Mouse (Mus musculus) telencephalon, adult 2 months (tissue): ENCODE data around the gene Snx29.

Experiments
- DNase-seq: peaks from one replicate; pipeline ENCODE4 v3.0.0-alpha.2; 2011; ENCODE audit warnings: low read depth, low spot score

The Snx29 gene

DNA sequence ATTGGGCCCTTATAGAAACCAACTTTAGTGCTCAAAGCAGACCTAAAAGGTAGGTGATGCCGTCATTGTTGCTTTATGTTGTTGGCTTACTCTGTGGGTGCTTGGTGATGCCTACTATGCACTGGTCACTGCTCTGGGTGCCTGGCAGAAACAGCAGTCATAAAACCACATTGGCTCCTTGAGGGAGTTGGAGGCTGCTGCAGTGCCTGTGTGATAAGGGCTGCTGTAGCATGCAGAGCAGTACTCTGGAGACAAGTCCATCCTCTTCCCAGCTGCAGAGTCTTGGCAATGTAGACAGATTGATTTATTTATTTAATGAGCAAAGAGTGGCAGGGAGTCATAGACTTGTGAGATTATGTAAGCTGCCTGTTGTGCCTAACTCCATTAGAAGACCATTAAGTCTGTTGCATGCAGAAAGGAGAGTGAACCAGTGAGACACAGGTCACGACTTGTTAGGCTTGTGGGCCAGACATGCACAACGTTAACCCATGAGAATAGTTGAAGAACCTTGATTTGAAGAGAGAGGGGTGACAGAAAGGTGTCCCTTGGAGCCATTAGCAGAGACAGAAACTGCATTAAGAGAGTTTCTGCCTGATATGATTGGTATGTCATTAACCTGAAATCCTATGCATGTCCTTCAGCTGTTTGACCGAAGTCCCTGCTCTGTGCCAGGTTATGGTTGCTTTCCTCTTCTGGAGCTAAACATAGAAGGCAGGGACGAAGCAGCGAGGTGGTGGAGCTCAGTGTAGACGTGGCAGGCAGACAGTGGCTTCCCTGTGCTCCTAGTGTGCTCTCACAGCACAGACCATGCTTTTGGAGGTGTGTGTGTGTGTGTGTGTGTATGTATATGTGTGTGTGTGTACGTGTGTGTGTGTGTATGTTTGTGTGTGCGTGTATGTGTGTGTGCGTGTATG is 267.3 kb downstream of the Snx29 start:
- no peak for DNase-seq

- DNase-seq, result no peak
Observed at GRCm38 (mm10) chr16:11596599-11596998, 273.9 kb downstream of the Snx29 start.

DNA sequence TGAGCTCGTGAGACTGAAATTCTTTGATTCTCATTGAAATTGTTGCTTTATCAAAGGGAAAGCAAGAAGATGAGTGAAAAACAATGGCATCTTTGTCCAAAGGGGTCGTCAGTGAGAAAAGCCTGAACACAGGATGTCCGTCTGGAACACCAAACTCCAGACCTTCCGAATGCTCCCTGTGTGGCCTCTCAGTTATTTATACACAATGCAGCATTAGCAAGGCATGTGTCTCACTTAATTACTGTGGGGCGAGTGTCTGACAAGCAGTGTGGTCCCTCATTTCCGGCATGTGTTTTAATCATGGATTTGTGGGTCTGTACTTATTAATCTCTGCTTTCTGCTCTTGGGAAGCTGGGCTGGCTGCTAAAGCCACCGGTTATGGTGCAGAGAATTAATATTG is 275.1 kb downstream of the Snx29 start:
- no peak for DNase-seq

DNA sequence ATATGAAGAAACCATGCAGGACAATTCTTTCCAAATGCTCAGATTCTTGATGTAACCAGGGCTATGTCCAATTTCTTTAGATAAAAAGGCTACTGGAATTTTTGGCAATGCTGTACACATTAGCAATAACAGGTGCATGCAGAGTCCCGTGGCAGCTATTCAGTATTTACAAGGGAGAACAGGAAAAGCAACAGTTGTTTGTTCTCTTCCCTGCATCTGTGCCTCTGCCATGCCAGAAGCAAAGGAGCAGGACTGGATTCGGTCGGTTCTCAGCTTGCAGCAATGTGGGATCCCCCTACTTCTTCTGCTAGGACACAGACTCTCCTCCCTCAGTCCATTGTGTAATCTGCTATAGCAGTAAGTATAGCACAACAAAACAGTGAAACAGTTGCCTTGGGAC is 276.8 kb downstream of the Snx29 start:
- no peak for DNase-seq

GRCm38 (mm10) chr16:11601336-11602082 is 278.8 kb downstream of the Snx29 start:
- no peak for DNase-seq

DNA sequence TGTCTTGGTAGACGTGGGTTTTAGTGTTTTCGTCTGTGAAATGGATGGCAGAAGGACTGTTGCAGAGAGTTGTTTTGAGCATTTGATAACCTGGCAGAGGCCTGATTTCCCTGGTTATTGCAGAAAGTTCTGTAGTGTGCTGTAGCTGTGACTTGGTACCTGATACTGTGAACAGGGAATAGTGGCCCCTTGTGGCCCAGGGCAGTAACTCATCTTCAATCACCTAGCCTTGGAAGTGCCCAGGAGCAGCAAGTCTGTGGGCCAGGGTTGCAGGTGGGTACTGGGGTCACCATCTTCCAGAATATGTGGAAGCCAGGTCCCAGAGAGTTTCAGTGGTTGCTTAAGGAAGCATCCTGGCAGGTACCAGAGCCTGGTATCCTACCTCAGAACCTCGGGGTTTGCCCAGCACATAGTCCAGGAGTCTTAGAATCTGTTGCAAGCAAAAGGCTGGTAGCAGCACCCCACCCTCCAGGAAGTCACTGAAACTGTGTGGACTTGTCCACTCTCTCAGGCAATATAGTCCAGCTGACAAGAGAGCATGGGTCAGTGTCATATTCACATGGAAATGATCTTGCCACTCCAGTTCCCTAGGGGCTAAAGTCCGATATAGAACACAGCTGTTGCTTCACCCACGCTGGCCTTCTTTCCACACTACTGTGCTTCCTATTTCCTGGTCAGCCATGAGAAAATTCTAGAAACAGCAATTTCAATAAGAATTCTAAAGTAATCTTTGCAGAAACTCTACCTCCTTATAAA is 281.1 kb downstream of the Snx29 start:
- no peak for DNase-seq

DNA sequence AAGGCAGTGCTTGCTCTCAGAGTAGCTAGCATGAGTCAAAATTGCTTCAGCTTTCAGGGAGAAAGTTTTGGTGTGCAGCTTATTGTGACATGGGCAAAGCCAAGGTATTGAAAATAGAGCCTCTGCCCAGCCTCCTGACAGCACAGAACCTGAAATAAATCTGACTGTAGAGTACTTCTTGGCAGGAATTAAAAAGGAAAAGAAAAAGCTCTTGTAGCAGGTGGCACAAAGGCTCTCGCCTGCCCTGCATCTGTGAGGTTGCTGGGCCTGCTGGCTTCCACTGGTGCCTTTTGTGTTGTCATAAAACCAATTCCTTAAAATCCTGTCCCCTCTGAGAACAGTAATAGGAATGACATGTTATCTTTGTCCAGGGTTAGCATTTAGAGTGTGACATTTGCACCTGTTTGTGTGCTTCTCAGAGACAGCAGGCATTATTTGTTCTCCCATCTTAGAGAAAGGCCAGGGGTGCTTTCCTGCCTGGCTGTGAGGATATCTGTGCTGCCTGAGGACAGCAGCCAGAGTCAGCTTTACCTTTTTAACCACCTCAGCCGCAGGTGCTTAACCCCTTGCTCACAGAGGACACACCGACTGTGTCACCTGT is 289.9 kb downstream of the Snx29 start:
- DNase-seq, result no peak

DNA sequence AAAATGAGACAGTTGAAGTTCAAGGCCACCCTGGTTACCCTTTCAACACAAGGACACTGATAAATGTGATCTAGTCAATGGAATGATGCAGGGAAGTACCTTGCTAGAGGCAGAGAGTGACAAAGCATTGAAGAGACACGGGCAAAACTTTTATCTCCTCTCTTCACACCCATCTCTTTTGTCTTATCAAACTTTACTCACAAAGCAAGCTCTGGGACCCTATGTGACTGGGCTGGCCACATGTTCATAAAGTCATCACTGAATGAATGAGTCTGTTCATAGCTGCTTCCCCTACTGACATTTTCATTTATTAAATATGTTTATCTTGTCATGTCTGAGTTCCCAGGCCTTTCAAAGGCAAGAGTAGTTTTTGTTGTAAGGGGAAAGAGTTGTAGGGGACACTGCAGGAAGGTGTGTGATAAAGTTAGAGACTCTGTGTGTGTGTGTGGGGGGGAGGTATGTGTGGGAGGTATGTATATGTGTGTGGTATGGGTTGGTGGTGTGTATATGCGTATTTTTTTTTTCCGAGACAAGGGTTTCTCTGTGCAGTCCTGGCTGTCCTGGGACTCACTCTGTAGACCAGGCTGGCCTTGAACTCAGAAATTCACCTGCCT is 291.8 kb downstream of the Snx29 start:
- DNase-seq, result no peak

- DNase-seq, result peak; percentile 66
Observed at GRCm38 (mm10) chr16:11615633-11616032, 292.9 kb downstream of the Snx29 start.

DNA sequence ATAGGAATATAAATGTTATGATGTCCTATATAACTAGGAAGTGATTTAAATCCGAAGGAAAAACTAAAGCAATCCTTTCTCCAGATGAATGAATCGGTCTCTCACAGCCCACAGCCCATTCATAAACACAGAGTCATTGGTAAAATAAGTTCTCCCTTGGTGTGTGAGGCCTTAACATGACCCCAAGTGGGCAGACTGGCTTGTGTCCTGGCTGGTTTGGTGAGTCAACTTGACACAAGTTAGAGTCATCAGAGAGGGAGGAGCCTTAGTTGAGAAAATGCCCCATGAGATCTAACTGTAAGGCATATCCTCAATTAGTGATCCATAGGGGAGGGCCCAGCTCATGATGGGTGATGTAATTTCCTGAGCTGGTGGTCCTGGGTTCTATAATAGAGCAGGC is 297.2 kb downstream of the Snx29 start:
- no peak for DNase-seq

DNA sequence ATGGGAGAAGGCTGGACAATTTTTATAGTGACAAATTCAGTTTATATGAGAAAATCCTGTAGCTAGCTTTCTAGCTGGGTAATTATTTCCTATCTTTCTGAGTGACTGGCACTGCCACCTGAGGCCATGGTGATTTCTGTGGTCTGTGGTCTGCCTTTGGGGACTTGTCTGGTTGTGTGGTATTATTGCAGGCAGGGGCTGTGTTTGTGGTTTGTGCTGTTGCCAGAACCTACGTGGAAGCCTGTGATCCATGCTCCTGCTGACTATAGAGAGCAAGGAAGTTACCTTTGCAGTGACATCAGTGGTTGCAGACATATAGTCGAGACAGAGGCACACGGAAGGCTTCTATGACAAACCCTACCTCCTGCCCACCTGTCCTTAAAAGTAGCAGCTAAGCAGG is 298.3 kb downstream of the Snx29 start:
- no peak for DNase-seq

DNA sequence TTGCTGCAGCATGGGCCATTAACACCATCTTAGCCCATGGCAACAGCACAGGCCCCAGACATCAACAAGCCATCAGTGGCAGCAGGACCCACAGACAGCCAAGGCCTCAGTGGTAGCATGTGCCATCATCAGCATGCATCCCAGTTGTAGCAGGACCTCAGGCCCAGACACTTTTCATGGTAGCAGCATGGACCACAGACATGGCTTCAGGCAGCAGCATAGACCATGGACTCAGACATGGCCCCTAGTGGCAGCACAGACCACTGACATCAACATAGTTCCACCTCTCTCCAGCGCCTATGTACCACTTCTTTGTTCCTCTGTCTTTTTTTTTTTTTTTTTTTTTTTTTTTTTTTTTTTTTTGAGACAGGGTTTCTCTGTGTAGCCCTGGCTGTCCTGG is 299.0 kb downstream of the Snx29 start:
- DNase-seq, result no peak

DNA sequence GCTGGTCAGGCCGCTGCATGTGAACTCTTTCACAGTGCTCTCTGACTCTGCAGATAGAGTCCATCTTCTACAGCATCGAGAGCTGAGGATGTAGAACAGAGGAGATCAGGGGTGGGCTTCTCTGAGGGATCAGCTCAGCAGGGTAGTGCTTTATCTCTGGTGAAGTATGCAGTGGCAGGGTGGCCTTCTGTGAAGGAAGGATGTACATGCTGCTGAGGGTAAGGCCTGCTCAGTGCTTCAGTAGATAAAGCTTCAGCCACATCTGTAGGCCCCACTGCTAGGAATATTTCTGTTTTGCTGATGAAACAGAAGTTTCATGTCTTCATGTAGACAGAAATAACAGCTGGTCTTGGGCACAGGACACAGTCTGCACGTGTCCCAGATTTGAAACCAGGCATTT is 300.3 kb downstream of the Snx29 start:
- DNase-seq, result no peak

DNA sequence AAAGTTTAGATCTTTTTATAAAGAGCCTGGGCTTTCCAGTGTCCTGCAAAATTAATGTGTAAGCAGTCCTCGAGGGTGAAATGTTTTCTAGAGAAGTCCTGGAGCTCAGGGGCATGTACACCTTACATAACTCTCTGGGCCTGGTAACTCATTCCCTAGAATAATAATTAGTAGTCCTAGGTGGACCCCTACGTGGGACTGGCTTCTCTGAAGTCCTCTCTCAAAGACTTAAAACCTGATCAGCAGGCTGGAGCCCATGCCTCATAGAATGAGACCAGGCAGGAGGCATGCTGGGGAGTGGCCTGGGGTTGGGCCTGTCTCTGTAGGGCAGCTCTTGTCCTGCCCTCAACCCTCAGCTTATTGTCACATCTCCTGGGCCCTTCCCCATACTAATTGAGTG is 301.4 kb downstream of the Snx29 start:
- DNase-seq, result no peak

- no peak for DNase-seq
Observed at GRCm38 (mm10) chr16:11626004-11626481, 303.3 kb downstream of the Snx29 start.

DNA sequence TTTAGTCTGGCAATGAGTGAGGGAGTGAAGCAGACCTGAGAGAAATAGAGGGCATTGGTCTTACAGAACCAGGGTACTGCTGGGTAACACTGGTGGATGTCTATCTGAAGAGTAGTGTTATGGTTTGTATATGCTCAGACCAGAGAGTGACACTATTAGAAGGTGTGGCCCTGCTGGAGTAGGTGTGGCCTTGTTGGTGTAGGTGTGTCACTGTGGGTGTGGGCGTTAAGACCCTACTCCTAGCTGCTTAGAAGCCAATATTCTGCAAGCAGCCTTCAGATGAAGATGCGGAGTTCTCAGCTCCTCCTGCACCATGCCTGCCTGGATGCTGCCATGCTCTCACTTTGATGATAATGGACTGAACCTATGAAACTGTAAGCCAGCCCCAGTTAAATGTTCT is 303.9 kb downstream of the Snx29 start:
- DNase-seq, result no peak

DNA sequence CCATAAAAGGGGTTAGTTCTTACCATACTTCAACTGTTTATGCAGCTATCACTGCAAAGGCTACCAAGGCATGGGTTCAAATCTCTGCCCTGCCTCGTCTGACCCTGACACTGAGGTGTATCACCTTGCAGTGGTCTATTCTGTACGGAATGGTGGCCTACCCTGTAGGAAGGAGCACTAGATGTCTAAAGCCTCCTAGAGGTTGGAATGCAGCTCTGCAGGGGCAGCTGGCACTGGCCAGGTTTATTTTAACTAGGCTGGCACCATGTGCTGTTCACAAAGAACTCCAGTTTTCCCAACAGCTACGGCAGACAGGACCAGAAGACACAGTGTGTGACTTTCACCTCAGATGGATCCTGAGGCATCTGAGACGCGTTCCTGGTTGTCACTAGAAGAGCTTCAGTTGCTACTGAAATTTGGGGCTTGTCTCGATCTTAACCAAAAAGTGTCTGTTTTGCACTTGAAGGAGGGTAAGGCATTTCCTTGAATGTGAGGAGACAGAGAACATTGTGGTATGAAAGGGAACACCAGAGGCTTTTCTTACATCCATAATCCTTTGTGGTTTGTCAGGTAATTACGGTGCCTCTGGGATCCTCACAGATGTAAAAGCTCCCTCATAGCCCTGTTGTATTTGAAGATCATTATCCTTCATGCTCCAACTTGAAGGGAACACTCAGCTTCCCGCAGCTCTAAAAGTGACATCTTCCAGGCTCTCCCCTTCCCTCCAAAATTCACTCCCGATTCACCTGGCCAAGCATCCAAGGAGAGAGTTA is 305.3 kb downstream of the Snx29 start:
- DNase-seq, result no peak

- DNase-seq, result no peak
Observed at GRCm38 (mm10) chr16:11629704-11630103, 307.0 kb downstream of the Snx29 start.

DNA sequence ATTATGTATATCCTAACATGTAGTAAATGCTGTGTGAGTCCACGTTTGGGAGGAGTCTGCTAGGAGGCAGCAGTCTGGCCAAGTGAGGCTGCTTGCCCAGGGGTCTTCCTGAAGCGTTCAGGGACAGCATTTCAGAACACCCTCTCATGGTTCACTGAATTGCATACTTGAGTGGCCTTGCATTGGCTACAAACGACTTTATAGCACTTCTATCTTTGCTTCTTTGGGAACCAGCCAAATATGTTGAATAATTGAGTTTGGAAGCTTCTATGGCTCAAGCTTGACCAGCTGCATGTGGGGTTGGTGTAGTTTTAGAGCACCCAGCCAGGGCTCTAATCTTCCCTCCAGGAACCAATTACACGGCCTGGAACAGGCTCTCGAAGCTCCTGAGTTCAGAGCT is 307.8 kb downstream of the Snx29 start:
- no peak for DNase-seq

GRCm38 (mm10) chr16:11632205-11632747 is 309.6 kb downstream of the Snx29 start:
- DNase-seq, result no peak
